Mouse (Mus musculus): Measurements from ENCODE around the gene Rwdd3. TPM values are rescaled to one million over a fixed set of nuclear protein-coding genes. Genes with fewer than 3 reads are reported as not detected.

Gene Rwdd3
- total and polyA plus RNA-seq, 3 experiments = 1.3 to 11.4 (median 8.9) TPM

GRCm38 (mm10) chr3:121160424-121160823 is 11.1 kb downstream of the Rwdd3 start:
- DNase-seq = no peak

GRCm38 (mm10) chr3:121159566-121159965 is 11.9 kb downstream of the Rwdd3 start:
- DNase-seq = no peak

GRCm38 (mm10) chr3:121158901-121159351 is 12.6 kb downstream of the Rwdd3 start:
- DNase-seq = no peak

GRCm38 (mm10) chr3:121157546-121158330 is 13.8 kb downstream of the Rwdd3 start:
- DNase-seq = no peak

- DNase-seq = no peak
Observed at GRCm38 (mm10) chr3:121156451-121157186, 14.9 kb downstream of the Rwdd3 start.

GRCm38 (mm10) chr3:121156043-121156442 is 15.5 kb downstream of the Rwdd3 start:
- no peak for DNase-seq

- DNase-seq = no peak
Observed at GRCm38 (mm10) chr3:121133937-121134336, 37.6 kb downstream of the Rwdd3 start.

- no peak for DNase-seq
Observed at GRCm38 (mm10) chr3:121133039-121133438, 38.5 kb downstream of the Rwdd3 start.

GRCm38 (mm10) chr3:121127171-121127570 is 44.3 kb downstream of the Rwdd3 start:
- DNase-seq = peak; percentile 7

GRCm38 (mm10) chr3:121126476-121126875 is 45.0 kb downstream of the Rwdd3 start:
- peak; percentile 23 for DNase-seq

- DNase-seq = no peak
Observed at GRCm38 (mm10) chr3:121121072-121121471, 50.4 kb downstream of the Rwdd3 start.

GRCm38 (mm10) chr3:121116590-121116989 is 54.9 kb downstream of the Rwdd3 start:
- DNase-seq = no peak

- DNase-seq = no peak
Observed at GRCm38 (mm10) chr3:121116067-121116466, 55.4 kb downstream of the Rwdd3 start.

GRCm38 (mm10) chr3:121111068-121111467 is 60.4 kb downstream of the Rwdd3 start:
- DNase-seq = no peak

- no peak for DNase-seq
Observed at GRCm38 (mm10) chr3:121110430-121110829, 61.1 kb downstream of the Rwdd3 start.

GRCm38 (mm10) chr3:121107481-121107880 is 64.0 kb downstream of the Rwdd3 start:
- DNase-seq = no peak

GRCm38 (mm10) chr3:121105408-121105708 is 66.1 kb downstream of the Rwdd3 start:
- DNase-seq = no peak

Other genes starting within 250 kb of the Rwdd3 start
- 10 to 100 TPM; 32.0 to 56.3 TPM for gene Tmem56, start 111.4 kb upstream of the Rwdd3 start, total RNA-seq (2021)
- 7.8 TPM in 2 replicates for gene Tmem56, start 111.4 kb upstream of the Rwdd3 start, polyA plus RNA-seq (2012; rRNA removed)
- gene Alg14, start 120.1 kb upstream of the Rwdd3 start, total RNA-seq (2021) = 10 to 100 TPM; 37.3 to 39.7 TPM
- gene Alg14, start 120.1 kb upstream of the Rwdd3 start, polyA plus RNA-seq (2012; rRNA removed) = 16.1 and 16.4 TPM in 2 replicates

Data from adrenal gland, adult 2 months (tissue).